Comparison of ENCODE assay signal across 8 mouse cellular contexts in genomic region chr14:31495538-31495937, GRCm38 (mm10). TPM values are rescaled to one million over a fixed set of nuclear protein-coding genes. Genes with fewer than 3 reads are reported as not detected.
DNase-seq lines count a peak whose midpoint lies in the region; ATAC-seq and TF ChIP-seq lines count a peak whose summit lies in the region.

No protein-coding gene starts in this region.

- WGBS in lung, adult 2 months, result 1% methylated on average over 8 of the region's 8 CpGs
- WGBS in neural tube, embryonic 13.5 days, result 7% methylated on average over 8 of the region's 8 CpGs

- peaks cover 6% of the 10 kb centered on the region; the same call in 1 of the 2 replicates for H3K4me1 ChIP-seq in lung, adult 2 months (ENCODE audit: control insufficient read depth, insufficient read depth, low read length)
- peaks cover 6% of the 10 kb centered on the region for H3K4me1 ChIP-seq in cortical plate, adult 2 months (ENCODE audit: control insufficient read depth, insufficient read depth, low read length)
- peaks cover 41% of the 10 kb centered on the region for H3K4me1 ChIP-seq in neural tube, embryonic 13.5 days (replicated peaks)

- H3K27ac ChIP-seq in cortical plate, adult 2 months (ENCODE audit: insufficient read depth, low read length), result no peak overlapping the region
- H3K27ac ChIP-seq in neural tube, embryonic 13.5 days (replicated peaks), result peak overlapping the region; percentile 85

- no peak for TF ChIP-seq POLR2A in lung, adult 2 months (IDR thresholded peaks at IDR 0.05; ENCODE audit: borderline replicate concordance, extremely low read depth, low read depth, low read length)
- no peak for TF ChIP-seq POLR2A in cortical plate, adult 2 months (IDR thresholded peaks at IDR 0.05; ENCODE audit: extremely low read depth, insufficient read depth, low read length)

- DNase-seq in lung, adult 2 months, result no peak
- DNase-seq in lung, postnatal 25 days (ENCODE audit: low spot score), result no peak
- DNase-seq in induced T-regulatory cell, adult 2 months (ENCODE audit: low read depth), result peak; percentile 44
- no peak for DNase-seq in layer of hippocampus, postnatal 10 days (ENCODE audit: low spot score in 2 of 2)
- no peak for DNase-seq in embryo, embryonic 10.5 days (ENCODE audit: low spot score)
- DNase-seq in left cerebral cortex, postnatal 14 days (ENCODE audit: low spot score in 2 of 2), result no peak

- no peak for TF ChIP-seq CTCF in lung, adult 2 months (IDR thresholded peaks at IDR 0.05; ENCODE audit: insufficient read depth, low read length)
- TF ChIP-seq CTCF in cortical plate, adult 2 months (IDR thresholded peaks at IDR 0.05; ENCODE audit: extremely low read depth, insufficient read depth, low read length), result no peak

- no peak for ATAC-seq in neural tube, embryonic 13.5 days (ENCODE audit: low read depth)

- H3K4me3 ChIP-seq in lung, adult 2 months (replicated peaks; ENCODE audit: extremely low read depth, low read depth, low read length), result peak overlapping the region; percentile 93
- H3K4me3 ChIP-seq in cortical plate, adult 2 months (ENCODE audit: insufficient read depth, low read length), result peak overlapping the region; percentile 88
- H3K4me3 ChIP-seq in neural tube, embryonic 13.5 days, result peak overlapping the region; percentile 67

- H3K36me3 ChIP-seq in neural tube, embryonic 13.5 days, result peaks cover 41% of the 10 kb centered on the region

- H3K9ac ChIP-seq in neural tube, embryonic 13.5 days, result peak overlapping the region; percentile 85

- peak overlapping the region; percentile 95 for H3K4me2 ChIP-seq in neural tube, embryonic 13.5 days

- no peaks in the 10 kb centered on the region for H3K27me3 ChIP-seq in neural tube, embryonic 13.5 days

- no peaks in the 10 kb centered on the region for H3K9me3 ChIP-seq in neural tube, embryonic 13.5 days

- intact Hi-C loops in left cerebral cortex, postnatal 14 days (cut with DNase I), result no loop called here

RNA-seq across cellular contexts. Expression of gene Mettl6, which starts 0.7 kb away (rescaled TPM):
- 5.4 and 10.2 TPM in 2 replicates for polyA plus RNA-seq in lung, adult 2 months (2012; rRNA removed)
- polyA plus RNA-seq in cortical plate, adult 2 months (2012; rRNA removed), result 18.4 and 18.8 TPM in 2 replicates
- polyA plus RNA-seq in neural tube, embryonic 13.5 days (2015; fragmentation: Nextera tagmentation; extraction: Ambion mirVana), result 49.1 and 56.3 TPM in 2 replicates
- 10 to 100 TPM; 26.7 to 29.4 TPM for total RNA-seq in layer of hippocampus, postnatal 10 days (2021)
- total RNA-seq in left cerebral cortex, postnatal 14 days (2021), result 10 to 100 TPM; 24.9 to 29.4 TPM

RNA-seq across cellular contexts. Expression of gene Eaf1, which starts 1.3 kb away (rescaled TPM):
- polyA plus RNA-seq in lung, adult 2 months (2012; rRNA removed), result 38.1 and 48.4 TPM in 2 replicates
- polyA plus RNA-seq in cortical plate, adult 2 months (2012; rRNA removed), result 11.5 and 13.5 TPM in 2 replicates
- 11.0 and 12.5 TPM in 2 replicates for polyA plus RNA-seq in neural tube, embryonic 13.5 days (2015; fragmentation: Nextera tagmentation; extraction: Ambion mirVana)
- total RNA-seq in layer of hippocampus, postnatal 10 days (2021), result 10 to 100 TPM; 16.1 to 19.1 TPM
- 10 to 100 TPM; 15.8 to 16.6 TPM for total RNA-seq in left cerebral cortex, postnatal 14 days (2021)

RNA-seq across cellular contexts. Expression of gene Sh3bp5, which starts 59.7 kb away (rescaled TPM):
- polyA plus RNA-seq in lung, adult 2 months (2012; rRNA removed), result 40.9 and 50.1 TPM in 2 replicates
- 43.8 and 55.2 TPM in 2 replicates for polyA plus RNA-seq in cortical plate, adult 2 months (2012; rRNA removed)
- polyA plus RNA-seq in neural tube, embryonic 13.5 days (2015; fragmentation: Nextera tagmentation; extraction: Ambion mirVana), result 134 and 139 TPM in 2 replicates
- total RNA-seq in layer of hippocampus, postnatal 10 days (2021), result 100 to 1,000 TPM; 120 to 125 TPM
- 10 to 100 TPM; 73.5 to 73.9 TPM for total RNA-seq in left cerebral cortex, postnatal 14 days (2021)
